Mouse (Mus musculus): ENCODE measurements at regions not wholly inside any gene's neighbourhood (a gene's known extent, or its start where the extent isn't known, plus 50 kb on each side); places are given as distances from the start of the nearest gene placed in this dataset.

GRCm38 (mm10) chr8:9152313-9152925 is 462.1 kb upstream of the Arglu1 start:
- no peaks in the 10 kb centered on the region for H3K9me3 ChIP-seq
- H3K27me3 ChIP-seq (replicated peaks): no peaks in the 10 kb centered on the region
- WGBS: 72% methylated on average over 20 of the region's 20 CpGs
- ATAC-seq: peak; percentile 66
- no peak overlapping the region for H3K9ac ChIP-seq
- H3K27ac ChIP-seq: no peak overlapping the region
- no peak overlapping the region for H3K4me3 ChIP-seq (replicated peaks)
- no peak overlapping the region for H3K4me2 ChIP-seq (replicated peaks)
- H3K36me3 ChIP-seq: no peaks in the 10 kb centered on the region
- no peaks in the 10 kb centered on the region; the same call in 1 of the 2 replicates for H3K4me1 ChIP-seq (replicated peaks)

- Histone ChIP-seq H3K9me3 (no peaks in the 10 kb centered on the region), H3K4me1 (replicated peaks) (no peaks in the 10 kb centered on the region), H3K27me3 (replicated peaks) (no peaks in the 10 kb centered on the region), H3K36me3 (no peaks in the 10 kb centered on the region), H3K4me3 (replicated peaks) (no peak overlapping the region), H3K9ac (no peak overlapping the region), H3K4me2 (replicated peaks) (no peak overlapping the region), H3K27ac (no peak overlapping the region)
- ATAC-seq: no peak
- 85% methylated on average over 3 of the region's 3 CpGs for WGBS
These were observed 454.0 kb upstream of the Arglu1 start for GRCm38 (mm10) chr8:9144362-9144761.

GRCm38 (mm10) chr8:9139781-9140180 is 449.5 kb upstream of the Arglu1 start:
- Histone ChIP-seq H3K9ac (no peak overlapping the region), H3K36me3 (no peaks in the 10 kb centered on the region), H3K27ac (no peak overlapping the region), H3K4me1 (replicated peaks) (0 out of 2 replicates have a peak, but pooled peaks cover 2% of the 10 kb centered on the region), H3K27me3 (replicated peaks) (no peaks in the 10 kb centered on the region), H3K4me2 (replicated peaks) (no peak overlapping the region), H3K9me3 (no peaks in the 10 kb centered on the region), H3K4me3 (replicated peaks) (no peak overlapping the region)
- no peak for ATAC-seq
- 49% methylated on average over 3 of the region's 3 CpGs for WGBS

GRCm38 (mm10) chr8:9139059-9139620 is 448.8 kb upstream of the Arglu1 start:
- Histone ChIP-seq H3K27ac (no peak overlapping the region), H3K4me2 (replicated peaks) (no peak overlapping the region), H3K4me1 (replicated peaks) (0 out of 2 replicates have a peak, but pooled peaks cover 2% of the 10 kb centered on the region), H3K9me3 (no peaks in the 10 kb centered on the region), H3K27me3 (replicated peaks) (no peaks in the 10 kb centered on the region), H3K36me3 (no peaks in the 10 kb centered on the region), H3K4me3 (replicated peaks) (no peak overlapping the region), H3K9ac (no peak overlapping the region)
- WGBS: 47% methylated on average over 3 of the region's 3 CpGs
- peak; percentile 34; the same call in 1 of the 2 replicates for ATAC-seq

GRCm38 (mm10) chr8:9133758-9134157 is 443.4 kb upstream of the Arglu1 start:
- 50% methylated on average over 7 of the region's 7 CpGs for WGBS
- H3K27ac ChIP-seq: no peak overlapping the region

GRCm38 (mm10) chr8:9132612-9133218 is 442.4 kb upstream of the Arglu1 start:
- H3K4me1 ChIP-seq (replicated peaks): no peaks in the 10 kb centered on the region
- H3K27ac ChIP-seq: no peak overlapping the region
- no peak for ATAC-seq
- H3K27me3 ChIP-seq (replicated peaks): no peaks in the 10 kb centered on the region
- 79% methylated on average over 5 of the region's 5 CpGs for WGBS
- H3K9me3 ChIP-seq: no peaks in the 10 kb centered on the region
- no peak overlapping the region for H3K9ac ChIP-seq
- H3K36me3 ChIP-seq: no peaks in the 10 kb centered on the region
- H3K4me2 ChIP-seq (replicated peaks): no peak overlapping the region
- H3K4me3 ChIP-seq (replicated peaks): no peak overlapping the region

More at GRCm38 (mm10) chr8:9133758-9134157, 443.4 kb upstream of the Arglu1 start:
- no peak overlapping the region for H3K4me2 ChIP-seq (replicated peaks)
- no peak for ATAC-seq
- H3K9ac ChIP-seq: no peak overlapping the region
- no peak overlapping the region for H3K4me3 ChIP-seq (replicated peaks)
- no peaks in the 10 kb centered on the region for H3K9me3 ChIP-seq
- no peaks in the 10 kb centered on the region for H3K27me3 ChIP-seq (replicated peaks)
- H3K4me1 ChIP-seq (replicated peaks): no peaks in the 10 kb centered on the region
- no peaks in the 10 kb centered on the region for H3K36me3 ChIP-seq

- H3K27ac ChIP-seq: no peak overlapping the region
- no peak for ATAC-seq
- H3K27me3 ChIP-seq (replicated peaks): no peaks in the 10 kb centered on the region
- H3K36me3 ChIP-seq: no peaks in the 10 kb centered on the region
- H3K4me3 ChIP-seq (replicated peaks): no peak overlapping the region
- H3K9me3 ChIP-seq: no peaks in the 10 kb centered on the region
- no peak overlapping the region for H3K9ac ChIP-seq
- H3K4me1 ChIP-seq (replicated peaks): no peaks in the 10 kb centered on the region
- H3K4me2 ChIP-seq (replicated peaks): no peak overlapping the region
- WGBS: 69% methylated on average over 4 of the region's 4 CpGs
These were observed 440.9 kb upstream of the Arglu1 start for GRCm38 (mm10) chr8:9131249-9131648.

GRCm38 (mm10) chr8:9124503-9124902 is 434.2 kb upstream of the Arglu1 start:
- no peak for ATAC-seq
- 81% methylated on average over 4 of the region's 4 CpGs for WGBS
- H3K27ac ChIP-seq: no peak overlapping the region

GRCm38 (mm10) chr8:9117809-9118737 is 427.8 kb upstream of the Arglu1 start:
- Histone ChIP-seq H3K9me3 (no peaks in the 10 kb centered on the region), H3K27me3 (replicated peaks) (no peaks in the 10 kb centered on the region), H3K4me1 (replicated peaks) (no peaks in the 10 kb centered on the region), H3K36me3 (no peaks in the 10 kb centered on the region), H3K4me3 (replicated peaks) (no peak overlapping the region), H3K4me2 (replicated peaks) (no peak overlapping the region), H3K9ac (no peak overlapping the region), H3K27ac (no peak overlapping the region)
- no peak for ATAC-seq
- WGBS: 75% methylated on average over 27 of the region's 27 CpGs

More at GRCm38 (mm10) chr8:9124503-9124902, 434.2 kb upstream of the Arglu1 start:
- no peak overlapping the region for H3K4me2 ChIP-seq (replicated peaks)
- no peaks in the 10 kb centered on the region for H3K27me3 ChIP-seq (replicated peaks)
- no peaks in the 10 kb centered on the region for H3K36me3 ChIP-seq
- H3K9ac ChIP-seq: no peak overlapping the region
- H3K4me3 ChIP-seq (replicated peaks): no peak overlapping the region
- H3K4me1 ChIP-seq (replicated peaks): no peaks in the 10 kb centered on the region
- no peaks in the 10 kb centered on the region for H3K9me3 ChIP-seq

GRCm38 (mm10) chr8:9095980-9096379 is 405.7 kb upstream of the Arglu1 start:
- Histone ChIP-seq H3K4me2 (replicated peaks) (no peak overlapping the region), H3K4me3 (replicated peaks) (no peak overlapping the region), H3K27ac (no peak overlapping the region), H3K4me1 (replicated peaks) (0 out of 2 replicates have a peak, but pooled peaks cover 5% of the 10 kb centered on the region), H3K27me3 (replicated peaks) (no peaks in the 10 kb centered on the region), H3K9me3 (no peaks in the 10 kb centered on the region), H3K36me3 (no peaks in the 10 kb centered on the region), H3K9ac (no peak overlapping the region)
- WGBS: 41% methylated on average over 5 of the region's 5 CpGs
- ATAC-seq: no peak

- Histone ChIP-seq H3K36me3 (no peaks in the 10 kb centered on the region), H3K27me3 (replicated peaks) (no peaks in the 10 kb centered on the region), H3K4me2 (replicated peaks) (no peak overlapping the region), H3K9ac (no peak overlapping the region), H3K27ac (no peak overlapping the region), H3K4me3 (replicated peaks) (no peak overlapping the region), H3K4me1 (replicated peaks) (0 out of 2 replicates have a peak, but pooled peaks cover 5% of the 10 kb centered on the region), H3K9me3 (no peaks in the 10 kb centered on the region)
- ATAC-seq: 0 out of 2 replicates have a peak, but pooled peaks have one; percentile 20
- 47% methylated on average over 9 of the region's 9 CpGs for WGBS
These were observed 403.7 kb upstream of the Arglu1 start for GRCm38 (mm10) chr8:9094002-9094401.

GRCm38 (mm10) chr8:9093356-9093755 is 403.0 kb upstream of the Arglu1 start:
- no peak overlapping the region for H3K27ac ChIP-seq
- H3K4me3 ChIP-seq (replicated peaks): no peak overlapping the region
- no peak for ATAC-seq
- 45% methylated on average over 4 of the region's 4 CpGs for WGBS
- no peak overlapping the region for H3K9ac ChIP-seq
- H3K4me2 ChIP-seq (replicated peaks): no peak overlapping the region
- no peaks in the 10 kb centered on the region for H3K9me3 ChIP-seq
- no peaks in the 10 kb centered on the region for H3K36me3 ChIP-seq
- 0 out of 2 replicates have a peak, but pooled peaks cover 5% of the 10 kb centered on the region for H3K4me1 ChIP-seq (replicated peaks)
- no peaks in the 10 kb centered on the region for H3K27me3 ChIP-seq (replicated peaks)
